Mouse (Mus musculus) cerebellum, adult 18-20 months (tissue): ENCODE measurements around the gene Psen2.
A peak's percentile ranks its signal among the peaks of the same experiment; 100 is the strongest.

Source experiments
- DNase-seq, 2 experiments: peaks; one replicate each; pipeline ENCODE4 v3.0.0; 2021

The Psen2 gene

DNA sequence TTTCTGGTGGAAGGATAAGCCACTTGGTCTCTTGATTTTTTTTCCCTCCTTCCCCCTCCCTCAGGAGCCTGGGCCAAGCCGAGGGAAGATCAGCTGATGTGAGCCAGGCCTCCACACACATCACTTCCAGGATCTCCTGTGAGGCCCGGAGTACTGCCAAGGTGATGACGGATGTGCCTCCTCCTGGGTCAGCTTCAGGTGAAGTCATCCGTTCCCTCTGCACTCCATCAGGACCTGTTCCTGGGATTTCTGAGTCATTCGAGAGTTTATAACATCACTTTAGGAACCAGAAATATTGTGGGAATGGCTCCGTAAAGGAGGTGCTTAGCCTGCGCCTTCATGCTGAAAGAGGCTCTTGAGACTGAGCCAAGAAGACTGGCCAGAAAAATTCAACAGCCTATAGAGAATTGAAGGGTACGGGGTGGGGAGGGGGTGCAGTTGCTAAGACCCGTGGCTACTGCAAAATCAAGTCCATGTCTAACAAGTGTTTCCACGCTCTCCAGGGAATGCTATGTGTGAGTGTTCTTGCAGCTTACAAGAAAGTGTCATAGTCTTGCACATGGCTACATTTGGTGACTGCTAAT, 11.6 kb upstream of the Psen2 start:
- DNase-seq: peak; percentile 80 to 84

- DNase-seq: no peak
Observed at GRCm38 (mm10) chr1:180269033-180269432, 5.8 kb upstream of the Psen2 start.

DNA sequence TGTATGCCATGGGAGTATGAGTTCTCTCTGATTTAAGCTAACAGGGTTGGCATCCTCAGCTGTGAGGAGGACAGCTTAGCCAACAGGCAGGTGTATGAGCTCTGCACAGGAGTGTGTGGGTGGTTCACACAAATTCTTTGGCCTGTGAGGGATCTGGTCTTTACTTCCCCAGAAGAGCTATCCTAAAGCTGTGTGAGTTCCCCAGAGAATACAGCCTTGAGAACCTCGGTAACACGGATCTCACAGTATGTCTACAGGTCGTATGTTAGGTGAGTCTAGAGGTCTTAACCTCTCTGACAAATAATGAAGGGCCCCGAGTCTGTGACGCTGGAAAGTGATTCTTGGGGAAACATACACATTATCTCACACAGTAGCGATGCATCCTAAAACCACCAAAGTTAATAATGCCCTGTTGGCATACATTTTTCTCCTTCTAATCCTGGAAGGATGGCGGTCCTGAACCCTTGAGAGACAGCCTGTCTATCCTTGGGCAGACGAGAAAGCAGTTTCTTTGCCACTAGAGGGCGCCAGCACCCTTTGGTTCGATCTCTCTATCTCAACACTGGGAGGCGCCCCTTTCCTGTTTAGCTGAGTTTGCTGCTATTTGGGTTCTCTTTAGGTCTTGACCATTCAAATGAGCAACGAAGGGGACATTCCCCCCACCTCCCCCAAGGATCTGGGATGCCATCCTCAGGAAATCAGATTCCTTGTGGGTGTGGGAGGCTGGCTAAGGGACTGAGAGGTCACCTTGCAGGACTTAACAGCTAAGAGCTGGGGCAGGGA, 5.2 kb upstream of the Psen2 start:
- peak; percentile 89 to 95 for DNase-seq

DNA sequence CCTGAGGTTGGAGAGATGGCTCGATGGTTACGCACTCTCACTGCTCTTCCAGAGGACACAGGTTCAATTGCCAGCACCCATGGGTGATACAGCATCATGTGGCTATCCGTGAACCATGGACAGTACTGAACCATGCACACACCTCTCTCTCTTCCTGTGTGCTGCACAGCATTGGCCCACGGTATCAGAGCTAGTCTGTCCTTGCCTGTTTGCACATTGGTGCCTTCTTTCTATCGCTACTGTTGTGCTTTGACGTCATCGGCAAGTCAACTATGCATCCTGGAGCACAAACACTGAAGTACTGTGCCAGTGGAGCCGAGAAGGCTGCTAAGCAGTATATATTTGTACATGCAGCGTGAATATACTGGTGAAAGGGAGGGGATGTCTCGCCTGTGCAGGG, 3.9 kb upstream of the Psen2 start:
- DNase-seq: no peak

DNA sequence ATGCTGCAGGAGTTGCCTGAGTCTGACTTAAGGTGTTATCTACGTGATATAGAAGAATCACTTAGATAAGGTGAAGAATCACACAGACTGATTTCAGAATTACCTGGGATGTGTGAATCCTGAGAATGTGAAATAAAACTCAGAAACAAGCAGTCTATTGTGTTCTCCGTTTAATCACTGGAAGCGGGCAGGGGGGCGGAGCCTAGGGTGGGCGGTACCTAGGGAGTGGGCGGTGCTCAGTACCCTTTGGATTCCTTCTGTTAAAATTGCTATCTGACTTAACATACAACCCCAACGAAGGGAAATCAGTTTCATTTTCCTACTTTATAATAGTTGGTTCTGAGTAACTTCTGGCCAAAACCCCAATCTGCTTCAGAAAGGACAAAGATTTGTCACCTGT, 2.2 kb upstream of the Psen2 start:
- no peak for DNase-seq

- no peak for DNase-seq
Observed at GRCm38 (mm10) chr1:180264851-180265250, 1.6 kb upstream of the Psen2 start.

DNA sequence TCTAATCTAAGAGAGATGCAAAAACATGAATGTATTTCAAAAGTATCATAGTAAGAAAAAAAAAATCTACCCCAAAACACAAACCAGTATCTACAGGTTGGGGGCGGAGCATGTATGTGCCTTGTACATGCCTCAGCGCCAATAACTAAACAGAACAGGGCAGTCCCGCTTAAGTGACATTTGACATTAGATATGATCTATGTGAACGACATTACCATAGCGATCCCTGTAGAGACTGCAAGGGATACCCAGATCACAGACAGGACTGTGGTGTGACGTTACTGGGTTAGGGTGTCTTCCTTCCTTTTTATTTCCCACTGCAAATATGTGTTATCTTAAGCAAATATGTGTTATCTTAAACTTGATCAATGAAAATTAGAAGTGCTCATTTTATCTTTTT, 1.2 kb upstream of the Psen2 start:
- no peak for DNase-seq

DNA sequence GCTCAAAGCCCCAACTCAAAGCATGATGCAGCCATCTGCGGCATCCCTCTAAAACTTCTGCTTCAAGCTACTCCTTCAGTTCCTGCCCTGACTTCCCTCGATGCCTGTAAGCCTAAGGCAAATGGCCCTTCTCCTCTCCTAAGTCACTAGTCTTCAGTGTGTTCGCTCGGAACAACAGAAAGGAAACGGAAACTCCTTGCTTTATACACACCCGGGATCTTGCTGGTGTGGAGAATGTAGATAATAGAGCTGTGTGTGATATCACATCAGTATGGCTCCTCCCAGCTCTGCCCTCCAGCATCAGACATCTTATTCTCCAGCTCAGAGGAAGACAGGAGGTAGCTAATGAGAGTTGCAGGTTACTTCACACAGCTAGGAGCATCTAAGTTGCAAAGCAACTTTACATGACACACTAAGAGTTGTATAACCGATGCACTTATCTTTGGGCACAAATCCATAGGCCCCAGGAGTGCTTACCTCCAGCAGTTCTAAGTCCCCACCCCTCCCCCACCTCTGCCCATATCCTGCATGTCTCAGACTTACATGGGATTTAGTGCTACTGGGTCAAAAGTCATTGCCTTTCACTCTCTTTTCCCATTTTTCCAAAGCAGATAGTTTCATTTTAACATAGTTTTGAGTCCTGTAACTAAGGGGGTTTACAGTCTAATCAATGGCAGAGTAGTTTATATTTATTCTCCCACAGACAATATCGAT, 1.2 kb downstream of the Psen2 start:
- no peak for DNase-seq

DNA sequence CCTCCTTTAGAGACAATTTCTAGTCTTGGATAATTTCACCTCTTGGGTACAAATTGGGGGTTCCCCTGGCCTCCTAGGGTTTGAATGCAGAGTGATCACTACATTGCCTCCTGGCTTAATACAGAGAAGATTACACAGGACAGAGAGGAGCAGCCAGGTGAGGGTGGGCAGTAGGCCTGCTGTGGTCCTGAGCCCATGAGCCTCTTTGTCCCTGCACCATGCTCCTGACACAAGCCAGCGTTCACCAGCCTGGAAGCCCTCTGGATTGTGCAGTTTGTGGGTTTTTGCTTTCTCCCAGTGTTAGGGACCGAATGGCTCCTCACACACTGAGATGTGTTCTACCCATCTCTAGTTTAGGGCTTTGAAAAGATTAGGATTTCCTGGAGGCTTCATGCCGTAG, 1.8 kb downstream of the Psen2 start:
- no peak for DNase-seq

- DNase-seq: no peak
Observed at GRCm38 (mm10) chr1:180260886-180261285, 2.4 kb downstream of the Psen2 start.

- DNase-seq: no peak
Observed at GRCm38 (mm10) chr1:180259753-180260152, 3.5 kb downstream of the Psen2 start.

- no peak for DNase-seq
Observed at GRCm38 (mm10) chr1:180257446-180257845, 5.8 kb downstream of the Psen2 start.

- DNase-seq: no peak
Observed at GRCm38 (mm10) chr1:180256866-180257265, 6.4 kb downstream of the Psen2 start.

DNA sequence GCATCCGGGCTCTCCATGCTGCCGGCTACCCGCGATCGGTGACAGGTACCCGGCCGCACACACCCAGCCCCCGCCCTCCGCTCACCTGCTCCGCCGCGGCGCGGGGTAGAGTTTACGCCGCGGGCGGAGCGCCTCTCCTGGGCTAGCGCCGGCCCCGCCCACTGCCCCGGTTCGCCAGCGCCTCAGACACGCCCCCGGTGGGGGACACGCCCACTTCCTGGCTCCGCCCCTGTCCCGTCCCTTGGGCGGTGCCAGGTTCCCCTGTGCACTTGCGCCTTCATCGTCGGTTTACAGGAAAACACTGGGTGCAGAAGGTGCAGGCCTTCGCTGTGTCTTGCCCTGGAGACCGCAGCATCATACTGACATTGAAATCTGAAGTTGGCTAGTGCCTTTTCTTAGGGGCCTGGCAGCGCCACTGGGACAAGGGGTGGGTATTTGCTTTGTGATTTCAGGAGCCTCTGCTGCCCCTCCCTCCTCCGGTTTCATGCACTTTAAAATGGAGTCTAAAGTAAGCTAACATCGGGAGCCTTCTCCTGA, 7.0 kb downstream of the Psen2 start:
- peak; percentile 97 to 100 for DNase-seq

GRCm38 (mm10) chr1:180255294-180256117, 7.7 kb downstream of the Psen2 start:
- peak in 1 of 2 experiments; percentile 56 for DNase-seq

GRCm38 (mm10) chr1:180254316-180254715, 8.9 kb downstream of the Psen2 start:
- no peak for DNase-seq

- no peak for DNase-seq
Observed at GRCm38 (mm10) chr1:180252656-180253190, 10.5 kb downstream of the Psen2 start.

DNA sequence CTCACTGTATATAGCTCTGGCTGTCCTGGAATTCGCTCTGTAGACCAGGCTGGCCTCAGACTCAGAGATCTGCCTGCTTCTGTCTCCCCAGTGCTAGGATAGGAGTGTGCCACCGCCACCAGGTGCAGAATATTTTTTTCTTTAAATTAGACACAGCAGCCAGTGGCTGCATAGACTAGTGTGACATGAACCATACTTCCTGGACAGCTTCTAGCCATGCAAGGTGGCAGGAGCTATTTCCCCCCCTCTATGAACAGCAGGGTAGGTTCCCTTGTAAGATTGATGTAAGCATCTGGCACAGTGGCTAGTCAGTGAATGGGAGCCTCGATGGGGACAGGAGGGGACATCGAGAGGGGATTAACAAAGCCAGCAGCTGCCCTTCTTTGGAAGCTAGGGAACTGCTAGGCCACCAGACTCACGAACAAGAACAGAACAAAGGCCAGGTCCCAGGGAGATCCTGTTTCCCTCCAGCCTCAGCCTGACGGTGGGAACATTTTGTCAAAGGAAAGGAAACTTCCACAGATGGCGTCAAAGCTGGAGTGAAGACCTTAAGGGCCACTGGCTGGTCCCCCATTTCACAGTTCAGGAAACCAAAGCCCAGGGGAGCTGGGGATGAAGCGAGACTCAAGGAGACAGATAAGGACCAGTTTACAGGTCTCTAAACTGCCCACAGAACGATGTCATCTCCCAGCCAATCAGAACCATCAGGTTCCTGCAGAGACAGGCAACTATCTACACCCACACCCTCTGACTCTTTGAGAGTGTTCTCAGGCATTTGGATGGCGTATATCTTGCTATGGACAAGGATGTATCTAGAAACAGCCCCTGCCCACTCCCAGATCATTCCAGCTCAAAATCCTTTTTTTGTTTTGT, 11.8 kb downstream of the Psen2 start:
- no peak for DNase-seq

GRCm38 (mm10) chr1:180250441-180250830, 12.8 kb downstream of the Psen2 start:
- DNase-seq: no peak

- peak; percentile 85 to 88 for DNase-seq
Observed at GRCm38 (mm10) chr1:180249666-180250440, 13.4 kb downstream of the Psen2 start.
